Mouse (Mus musculus) embryonic stem cell, embryonic (primary cell): Measurements from ENCODE around the gene Pf4.

ENCODE experiments used
- CTCF ChIA-PET, 4 experiments: fragments of 300-600 bp in 2 of 4; fragments of 350-600 bp in 2 of 4; sonication (Branson Sonifier 250); formaldehyde crosslinking; loops; one replicate each; lab custom pipeline; 2022; ENCODE audit warnings: inconsistent platforms in 2 of 4; lab: Charles Lee
- POLR2A ChIA-PET, 4 experiments: fragments of 300-600 bp in 2 of 4; fragments of 350-600 bp in 2 of 4; sonication (Branson Sonifier 250); formaldehyde crosslinking; loops; one replicate each; lab custom pipeline; 2022; ENCODE audit warnings: antibody characterized with exemption in 4 of 4, inconsistent platforms in 1 of 4; lab: Charles Lee

The Pf4 gene

GRCm38 (mm10) chr5:90771880-90772653 is at the start of gene Pf4:
TSS of gene Pf4 (plus strand) at chr5:90772435.
- CTCF ChIA-PET: interaction anchor here in 1 of 4 experiments (0.6 kb wide), 1 partner anchor 66 kb away, joined by 4 read pairs; no protein-coding TSS in a partner anchor
- POLR2A ChIA-PET: interaction anchor here in 1 of 4 experiments (0.6 to 1.3 kb wide), 3 partner anchors 13 to 285 kb away, joined by 3 to 7 read pairs (median 5); partner anchors contain the start of gene Cxcl5

GRCm38 (mm10) chr5:90722656-90723055 is 49.6 kb upstream of the Pf4 start:
- CTCF ChIA-PET: interaction anchor here in 1 of 4 experiments (0.5 kb wide), 1 partner anchor 180 kb away, joined by 7 read pairs; no protein-coding TSS in a partner anchor
- POLR2A ChIA-PET: no interaction called here

DNA sequence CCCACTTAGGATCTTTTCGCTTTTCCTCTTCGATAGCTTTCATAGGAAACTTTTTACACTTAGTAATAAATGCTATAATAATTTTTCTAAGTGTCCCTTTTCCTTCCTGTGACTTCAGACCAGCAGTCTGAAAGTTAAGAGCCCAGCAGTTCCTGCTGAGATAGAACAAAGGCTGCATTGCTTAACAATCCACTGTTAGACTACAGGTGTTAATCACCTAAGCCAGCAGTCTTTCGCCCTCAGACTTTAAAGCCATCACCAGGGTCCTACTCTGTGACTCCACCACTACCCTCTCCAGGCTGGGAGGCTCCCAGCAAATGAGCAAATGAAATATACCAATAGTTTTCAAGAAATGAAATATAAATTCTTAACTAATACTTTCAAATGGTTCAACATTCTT is 44.0 kb upstream of the Pf4 start:
- ChIA-PET POLR2A (no interaction called here), CTCF (no interaction called here)

DNA sequence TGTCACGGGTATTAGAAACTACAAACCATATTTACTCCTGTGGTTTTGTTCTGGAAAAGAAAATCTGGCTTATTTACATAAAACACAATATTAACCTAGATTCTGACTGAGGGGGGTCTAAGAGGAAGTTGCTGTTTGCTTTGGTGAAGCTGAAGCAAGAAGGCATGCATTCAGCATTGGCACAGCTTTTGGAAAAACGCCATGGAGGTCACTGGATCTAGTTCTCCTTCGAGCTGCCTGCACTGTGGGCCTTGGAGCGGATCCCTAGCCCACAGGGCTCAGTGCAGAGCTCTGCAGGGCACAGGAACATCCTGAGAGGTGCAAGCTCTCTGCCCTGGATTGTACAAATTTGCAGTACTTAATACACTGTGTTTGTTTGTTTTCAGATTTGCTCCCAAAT is 40.8 kb upstream of the Pf4 start:
- ChIA-PET CTCF (no interaction called here), POLR2A (no interaction called here)

DNA sequence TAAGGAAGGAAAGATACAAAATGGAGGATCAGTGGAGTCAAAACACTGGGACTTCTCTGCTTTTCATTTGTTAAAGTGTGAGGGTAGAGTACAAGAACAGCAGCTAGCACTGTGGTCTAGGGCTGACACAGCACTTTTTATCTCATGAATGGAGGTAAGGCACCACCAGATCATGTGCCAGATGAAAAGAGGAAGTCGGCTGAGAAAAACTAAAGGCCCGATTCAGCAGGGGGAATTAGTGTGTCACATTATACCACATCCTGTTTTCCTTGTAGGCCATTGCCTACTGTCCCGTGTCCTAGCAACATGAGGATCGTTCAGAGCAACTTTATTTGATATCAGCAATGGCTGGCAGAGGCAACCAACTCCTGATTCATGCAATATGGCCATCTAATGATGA is 30.2 kb upstream of the Pf4 start:
- ChIA-PET POLR2A (no interaction called here), CTCF (no interaction called here)

- ChIA-PET CTCF (no interaction called here), POLR2A (no interaction called here)
These were observed 18.3 kb upstream of the Pf4 start for GRCm38 (mm10) chr5:90753934-90754333.

DNA sequence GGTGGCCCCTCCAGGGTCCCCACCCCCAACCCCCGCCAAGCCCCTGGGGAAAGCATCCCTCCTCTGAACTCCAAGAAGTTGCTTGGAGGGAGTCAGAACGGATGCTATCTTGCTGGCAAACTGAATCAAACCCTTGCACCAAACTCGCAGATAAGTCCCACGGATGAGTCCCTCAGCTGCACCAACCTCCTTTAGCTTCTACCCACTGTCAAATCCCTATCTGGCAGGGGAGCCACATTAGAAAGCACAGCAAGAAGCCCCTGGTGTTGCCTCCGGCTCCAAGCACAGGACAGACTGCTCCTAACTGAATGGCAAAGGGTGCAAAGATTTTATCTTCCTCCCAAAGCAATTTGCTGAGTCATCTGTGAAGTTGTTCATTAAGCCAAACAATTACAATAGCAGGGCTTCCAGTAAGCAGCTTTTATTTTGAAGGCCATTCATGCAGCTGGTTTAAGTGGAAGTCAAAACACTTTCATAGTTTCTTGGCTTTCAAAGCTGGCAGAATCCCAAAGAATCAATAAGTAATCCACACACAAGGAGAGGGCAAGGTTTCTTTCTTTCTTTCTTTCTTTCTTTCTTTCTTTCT is 14.1 kb upstream of the Pf4 start:
- POLR2A ChIA-PET: interaction anchor here in 2 of 4 experiments (0.6 to 1.7 kb wide), 2 partner anchors 9 to 107 kb away, joined by 4 to 5 read pairs; no protein-coding TSS in a partner anchor

GRCm38 (mm10) chr5:90759077-90760065 is 12.9 kb upstream of the Pf4 start, which contains the start of gene Cxcl5:
TSS of gene Cxcl5 (plus strand) at chr5:90759360.
- ChIA-PET CTCF (interaction anchor here in 1 of 4 experiments (0.5 to 0.6 kb wide), 2 partner anchors 27 to 555 kb away, joined by 4 to 10 read pairs; no protein-coding TSS in a partner anchor), POLR2A (interaction anchor here in 1 of 4 experiments (0.7 to 1.7 kb wide), 5 partner anchors 8 to 272 kb away, joined by 3 to 7 read pairs (median 5); partner anchors contain the start of gene Pf4)

More for the DNA sequence above, 14.1 kb upstream of the Pf4 start:
- CTCF ChIA-PET: no interaction called here

GRCm38 (mm10) chr5:90760303-90760702 is 11.9 kb upstream of the Pf4 start:
- ChIA-PET CTCF (interaction anchor here in 1 of 4 experiments (0.6 kb wide), 1 partner anchor 27 kb away, joined by 4 read pairs; no protein-coding TSS in a partner anchor), POLR2A (interaction anchor here in 1 of 4 experiments (0.7 to 0.8 kb wide), 2 partner anchors 247 to 273 kb away, joined by 3 to 5 read pairs; no protein-coding TSS in a partner anchor)

GRCm38 (mm10) chr5:90760844-90761243 is 11.4 kb upstream of the Pf4 start:
- CTCF ChIA-PET: no interaction called here

DNA sequence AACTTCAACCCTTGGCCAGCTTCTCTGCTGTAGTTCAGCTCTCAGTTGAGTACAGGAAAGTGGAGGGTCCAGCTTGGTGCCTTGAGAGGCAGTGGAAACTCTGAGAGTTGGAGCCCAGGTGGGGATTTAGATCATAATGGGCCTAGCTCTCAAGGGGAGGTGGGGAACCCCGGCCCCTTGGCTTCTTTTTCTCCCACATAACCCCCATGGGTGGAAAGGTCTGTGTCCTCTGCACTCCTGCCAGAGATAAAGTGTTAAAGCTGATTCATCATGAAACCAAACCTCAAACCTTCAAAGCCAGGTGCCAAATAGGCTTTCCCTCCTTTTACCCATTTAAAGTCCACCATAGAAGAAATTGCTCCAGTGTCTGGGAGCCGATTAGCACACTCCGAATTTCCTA is 10.4 kb upstream of the Pf4 start:
- CTCF ChIA-PET: interaction anchor here in 1 of 4 experiments (0.7 kb wide), 1 partner anchor 261 kb away, joined by 3 read pairs; no protein-coding TSS in a partner anchor
- POLR2A ChIA-PET: no interaction called here

More at GRCm38 (mm10) chr5:90760844-90761243, 11.4 kb upstream of the Pf4 start:
- POLR2A ChIA-PET: no interaction called here

- ChIA-PET POLR2A (no interaction called here), CTCF (no interaction called here)
These were observed 8.1 kb upstream of the Pf4 start for GRCm38 (mm10) chr5:90763912-90764665.

DNA sequence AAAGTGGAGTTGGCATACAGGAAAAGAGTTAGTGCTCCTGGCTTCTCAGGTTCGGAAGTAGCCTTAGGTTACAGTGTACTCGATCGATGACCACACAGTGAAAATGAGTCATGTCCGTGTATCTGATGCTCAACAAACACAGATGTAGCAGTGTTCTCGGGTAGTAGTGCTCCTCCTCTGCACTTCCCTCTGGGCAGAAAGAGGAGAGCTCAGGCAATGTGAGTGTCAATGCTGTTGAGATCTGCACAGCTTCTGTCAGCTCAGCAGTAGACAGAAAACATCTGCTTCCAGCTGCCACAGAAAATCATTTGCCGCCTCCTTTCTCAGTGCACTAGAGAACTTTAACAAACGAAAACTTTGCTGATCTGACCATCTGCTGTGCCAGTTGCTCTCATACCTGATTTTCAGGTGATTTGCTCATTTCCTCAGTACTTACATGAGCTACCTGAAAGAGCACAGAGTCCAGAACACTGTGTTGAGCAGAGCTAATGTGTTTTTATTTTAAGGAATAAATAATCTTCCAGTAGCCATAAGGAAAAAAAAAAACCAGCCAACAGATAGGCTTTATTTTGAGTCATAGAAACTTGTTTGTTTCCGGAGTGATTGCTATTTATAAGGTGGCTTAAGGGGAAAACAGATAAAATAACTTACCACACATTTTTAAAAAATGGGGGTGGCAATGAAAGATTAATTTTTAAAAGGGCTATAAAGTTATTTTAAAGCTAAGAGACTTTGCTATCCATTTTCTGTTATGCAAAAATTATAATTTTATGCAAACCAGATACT is 6.2 kb upstream of the Pf4 start:
- POLR2A ChIA-PET: interaction anchor here in 1 of 4 experiments (1.2 kb wide), 1 partner anchor 14 kb away, joined by 3 read pairs; no protein-coding TSS in a partner anchor
- CTCF ChIA-PET: interaction anchor here in 2 of 4 experiments (0.6 kb wide), 2 partner anchors 90 to 108 kb away, joined by 3 to 5 read pairs; no protein-coding TSS in a partner anchor

DNA sequence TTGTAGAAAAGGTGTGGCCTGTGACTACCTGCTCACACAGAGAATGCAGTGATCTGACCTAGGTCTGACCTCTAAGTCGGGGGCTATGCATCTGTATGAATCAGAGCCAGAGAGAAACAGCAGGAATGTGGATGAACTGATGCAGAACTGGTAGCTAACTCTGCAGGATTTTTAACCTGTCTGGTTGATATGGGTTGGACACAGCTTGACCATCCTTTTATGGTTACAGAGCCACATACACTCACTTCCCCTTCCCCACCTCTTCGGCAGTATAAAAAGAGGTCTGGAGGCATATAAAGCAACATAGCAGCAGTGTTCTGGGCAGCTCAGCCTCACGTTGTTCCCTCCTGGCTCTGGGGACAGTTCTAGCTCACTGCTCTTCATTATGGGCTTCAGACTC is 4.0 kb upstream of the Pf4 start, which contains the start of gene Ppbp:
TSS of gene Ppbp (plus strand) at position 301 of the 400 bp plus-strand sequence.
- ChIA-PET POLR2A (interaction anchor here in 1 of 4 experiments (1.4 kb wide), 1 partner anchor 9 kb away, joined by 5 read pairs; the partner anchor contains the start of gene Cxcl5), CTCF (no interaction called here)

- ChIA-PET CTCF (no interaction called here), POLR2A (interaction anchor here in 1 of 4 experiments (1.3 kb wide), 1 partner anchor 12 kb away, joined by 7 read pairs; the partner anchor contains the start of gene Cxcl5)
These were observed 866 bp upstream of the Pf4 start for GRCm38 (mm10) chr5:90771369-90771768.

GRCm38 (mm10) chr5:90775562-90775961 is 3.3 kb downstream of the Pf4 start:
- POLR2A ChIA-PET: interaction anchor here in 1 of 4 experiments (0.7 kb wide), 1 partner anchor 106 kb away, joined by 3 read pairs; no protein-coding TSS in a partner anchor
- CTCF ChIA-PET: no interaction called here
